Mouse (Mus musculus) E14TG2a.4 (cell line): ENCODE results near the gene Zfhx3.

Source experiments
- H3K27me3 ChIP-seq: 2 replicates; pipeline ENCODE4 v1.6.1; 2014; ENCODE audit warnings: low read length, control low read depth; ENCODE audit not compliant: insufficient read depth
- H3K36me3 ChIP-seq: 2 replicates; pipeline ENCODE4 v1.6.1; 2014; ENCODE audit warnings: low read length, control low read depth; ENCODE audit not compliant: insufficient read depth
- H3K4me1 ChIP-seq: replicated peaks from 2 replicates; pipeline ENCODE4 v1.6.1; 2014; ENCODE audit warnings: low read depth, low read length, control low read depth
- H3K4me3 ChIP-seq: replicated peaks from 2 replicates; pipeline ENCODE4 v1.5.1; 2014; ENCODE audit warnings: mild to moderate bottlenecking, low read length
- H3K9me3 ChIP-seq: 2 replicates; pipeline ENCODE4 v1.6.1; 2014; ENCODE audit warnings: low read length, control low read depth
- CTCF ChIP-seq: conservative IDR thresholded peaks from 2 replicates; pipeline ENCODE4 v1.5.1; 2014; ENCODE audit warnings: low read length
- NANOG ChIP-seq: IDR thresholded peaks from 2 replicates; pipeline ENCODE4 v1.6.1; 2014; ENCODE audit warnings: borderline replicate concordance, low read length, mixed read lengths
- POU5F1 ChIP-seq: IDR thresholded peaks from 2 replicates; pipeline ENCODE4 v1.6.1; 2014; ENCODE audit warnings: low read length, borderline replicate concordance

Zfhx3 gene

GRCm38 (mm10) chr8:108577571-108577970 is 635.1 kb downstream of the Zfhx3 start:
- peaks cover 32% of the 10 kb centered on the region for H3K27me3 ChIP-seq
- H3K4me1 ChIP-seq: peaks cover 6% of the 10 kb centered on the region; the same call in 1 of the 2 replicates
- peaks cover 9% of the 10 kb centered on the region; the same call in 1 of the 2 replicates for H3K9me3 ChIP-seq
- no peak overlapping the region for H3K4me3 ChIP-seq
- TF ChIP-seq CTCF (no peak), POU5F1 (no peak), NANOG (no peak)
- H3K36me3 ChIP-seq: no peaks in the 10 kb centered on the region

GRCm38 (mm10) chr8:108578388-108578787 is 635.9 kb downstream of the Zfhx3 start:
- Histone ChIP-seq H3K4me1 (peaks cover 6% of the 10 kb centered on the region; the same call in 1 of the 2 replicates), H3K4me3 (no peak overlapping the region), H3K27me3 (peaks cover 32% of the 10 kb centered on the region), H3K9me3 (0 out of 2 replicates have a peak, but pooled peaks cover 6% of the 10 kb centered on the region), H3K36me3 (no peaks in the 10 kb centered on the region)
- no peak for TF ChIP-seq POU5F1
- TF ChIP-seq CTCF: no peak
- TF ChIP-seq NANOG: no peak

- TF ChIP-seq CTCF (no peak), NANOG (no peak), POU5F1 (no peak)
- Histone ChIP-seq H3K36me3 (no peaks in the 10 kb centered on the region), H3K4me1 (peaks cover 6% of the 10 kb centered on the region; the same call in 1 of the 2 replicates), H3K9me3 (no peaks in the 10 kb centered on the region), H3K27me3 (peaks cover 32% of the 10 kb centered on the region), H3K4me3 (no peak overlapping the region)
These were observed 637.4 kb downstream of the Zfhx3 start for GRCm38 (mm10) chr8:108579808-108580207.

GRCm38 (mm10) chr8:108580364-108580763 is 637.9 kb downstream of the Zfhx3 start:
- peaks cover 32% of the 10 kb centered on the region for H3K27me3 ChIP-seq
- H3K4me3 ChIP-seq: no peak overlapping the region
- H3K4me1 ChIP-seq: peaks cover 6% of the 10 kb centered on the region; the same call in 1 of the 2 replicates
- H3K9me3 ChIP-seq: no peaks in the 10 kb centered on the region
- no peak for TF ChIP-seq NANOG
- TF ChIP-seq POU5F1: no peak
- TF ChIP-seq CTCF: no peak
- no peaks in the 10 kb centered on the region for H3K36me3 ChIP-seq

GRCm38 (mm10) chr8:108581557-108581956 is 639.1 kb downstream of the Zfhx3 start:
- no peaks in the 10 kb centered on the region for H3K36me3 ChIP-seq

GRCm38 (mm10) chr8:108582251-108582650 is 639.8 kb downstream of the Zfhx3 start:
- Histone ChIP-seq H3K36me3 (no peaks in the 10 kb centered on the region), H3K4me3 (no peak overlapping the region), H3K4me1 (peaks cover 4% of the 10 kb centered on the region; the same call in 1 of the 2 replicates), H3K9me3 (no peaks in the 10 kb centered on the region; the same call in 1 of the 2 replicates), H3K27me3 (peaks cover 19% of the 10 kb centered on the region; the same call in 1 of the 2 replicates)
- TF ChIP-seq CTCF (no peak), POU5F1 (no peak), NANOG (no peak)

More at GRCm38 (mm10) chr8:108581557-108581956, 639.1 kb downstream of the Zfhx3 start:
- peaks cover 26% of the 10 kb centered on the region; the same call in 1 of the 2 replicates for H3K27me3 ChIP-seq
- peaks cover 6% of the 10 kb centered on the region; the same call in 1 of the 2 replicates for H3K4me1 ChIP-seq
- H3K4me3 ChIP-seq: no peak overlapping the region
- H3K9me3 ChIP-seq: no peaks in the 10 kb centered on the region
- TF ChIP-seq NANOG (no peak), CTCF (no peak), POU5F1 (no peak)

- Histone ChIP-seq H3K4me3 (no peak overlapping the region), H3K36me3 (no peaks in the 10 kb centered on the region), H3K4me1 (no peaks in the 10 kb centered on the region), H3K9me3 (no peaks in the 10 kb centered on the region; the same call in 1 of the 2 replicates), H3K27me3 (peaks cover 15% of the 10 kb centered on the region; the same call in 1 of the 2 replicates)
- TF ChIP-seq NANOG (no peak), CTCF (no peak), POU5F1 (no peak)
These were observed 640.8 kb downstream of the Zfhx3 start for GRCm38 (mm10) chr8:108583261-108583660.

- H3K27me3 ChIP-seq: peaks cover 10% of the 10 kb centered on the region; the same call in 1 of the 2 replicates
- no peaks in the 10 kb centered on the region for H3K4me1 ChIP-seq
- H3K36me3 ChIP-seq: no peaks in the 10 kb centered on the region
- no peak for TF ChIP-seq NANOG
- no peak for TF ChIP-seq CTCF
- no peak for TF ChIP-seq POU5F1
- H3K4me3 ChIP-seq: no peak overlapping the region
- no peaks in the 10 kb centered on the region; the same call in 1 of the 2 replicates for H3K9me3 ChIP-seq
These were observed 641.6 kb downstream of the Zfhx3 start for GRCm38 (mm10) chr8:108583867-108584661.
